Mouse (Mus musculus): ENCODE results near the gene Ngp. TPM values are rescaled to one million over a fixed set of nuclear protein-coding genes. Genes with fewer than 3 reads are reported as not detected.

Gene Ngp
- polyA plus RNA-seq, 1 experiment from 2014 or later = 4.3 TPM

- whole genome bisulfite sequencing = 83% methylated on average over 15 of the region's 15 CpGs
- no peak for ATAC-seq (ENCODE audit: low FRiP score, low read depth)
- H3K27ac ChIP-seq = no peak overlapping the region
- peaks cover 18% of the 10 kb centered on the region for H3K36me3 ChIP-seq
- no peaks in the 10 kb centered on the region for H3K9me3 ChIP-seq
- H3K4me2 ChIP-seq (replicated peaks) = no peak overlapping the region
- no peaks in the 10 kb centered on the region; the same call in 1 of the 2 replicates for H3K4me1 ChIP-seq
- no peak overlapping the region for H3K4me3 ChIP-seq
- no peaks in the 10 kb centered on the region for H3K27me3 ChIP-seq (replicated peaks)
- no peak overlapping the region for H3K9ac ChIP-seq
Observed at GRCm38 (mm10) chr9:110448356-110448755, 28.8 kb downstream of the Ngp start.

GRCm38 (mm10) chr9:110448857-110449617 lies 29.5 kb downstream of the Ngp start:
- Histone ChIP-seq H3K27ac (no peak overlapping the region), H3K4me3 (no peak overlapping the region), H3K4me1 (no peaks in the 10 kb centered on the region; the same call in 1 of the 2 replicates), H3K9me3 (no peaks in the 10 kb centered on the region), H3K4me2 (replicated peaks) (no peak overlapping the region), H3K27me3 (replicated peaks) (no peaks in the 10 kb centered on the region), H3K36me3 (peaks cover 15% of the 10 kb centered on the region), H3K9ac (no peak overlapping the region)
- ATAC-seq (ENCODE audit: low FRiP score, low read depth) = peak; percentile 81; the same call in 1 of the 2 replicates
- WGBS = 38% methylated on average over 11 of the region's 11 CpGs

- no peaks in the 10 kb centered on the region for H3K27me3 ChIP-seq (replicated peaks)
- H3K9me3 ChIP-seq = no peaks in the 10 kb centered on the region
- ATAC-seq (ENCODE audit: low FRiP score, low read depth) = no peak
- H3K9ac ChIP-seq = no peak overlapping the region
- no peak overlapping the region for H3K4me2 ChIP-seq (replicated peaks)
- H3K4me3 ChIP-seq = no peak overlapping the region
- H3K4me1 ChIP-seq = no peaks in the 10 kb centered on the region; the same call in 1 of the 2 replicates
- no peak overlapping the region for H3K27ac ChIP-seq
- 89% methylated on average over 3 of the region's 3 CpGs for WGBS
- peaks cover 18% of the 10 kb centered on the region for H3K36me3 ChIP-seq
Observed at GRCm38 (mm10) chr9:110452523-110452922, 33.0 kb downstream of the Ngp start.

- no peaks in the 10 kb centered on the region for H3K4me1 ChIP-seq
- H3K9me3 ChIP-seq = no peaks in the 10 kb centered on the region
- H3K9ac ChIP-seq = no peak overlapping the region
- no peak for ATAC-seq (ENCODE audit: low FRiP score, low read depth)
- no peak overlapping the region for H3K4me2 ChIP-seq (replicated peaks)
- H3K36me3 ChIP-seq = peaks cover 6% of the 10 kb centered on the region; the same call in 1 of the 2 replicates
- no peaks in the 10 kb centered on the region for H3K27me3 ChIP-seq (replicated peaks)
- WGBS = 95% methylated on average over 3 of the region's 3 CpGs
- H3K27ac ChIP-seq = no peak overlapping the region
- H3K4me3 ChIP-seq = no peak overlapping the region
Observed at GRCm38 (mm10) chr9:110457926-110458325, 38.4 kb downstream of the Ngp start.

GRCm38 (mm10) chr9:110459145-110459727 lies 39.7 kb downstream of the Ngp start:
- no peaks in the 10 kb centered on the region for H3K9me3 ChIP-seq
- WGBS = 78% methylated on average over 2 of the region's 2 CpGs
- H3K27ac ChIP-seq = no peak overlapping the region
- no peak overlapping the region for H3K4me3 ChIP-seq
- peaks cover 6% of the 10 kb centered on the region; the same call in 1 of the 2 replicates for H3K36me3 ChIP-seq
- no peaks in the 10 kb centered on the region for H3K27me3 ChIP-seq (replicated peaks)
- H3K4me1 ChIP-seq = no peaks in the 10 kb centered on the region
- no peak overlapping the region for H3K4me2 ChIP-seq (replicated peaks)
- H3K9ac ChIP-seq = no peak overlapping the region
- ATAC-seq (ENCODE audit: low FRiP score, low read depth) = no peak

GRCm38 (mm10) chr9:110460884-110461815 lies 41.6 kb downstream of the Ngp start:
- no peak overlapping the region for H3K4me2 ChIP-seq (replicated peaks)
- H3K9ac ChIP-seq = no peak overlapping the region
- ATAC-seq (ENCODE audit: low FRiP score, low read depth) = no peak
- no peaks in the 10 kb centered on the region for H3K4me1 ChIP-seq
- H3K27me3 ChIP-seq (replicated peaks) = no peaks in the 10 kb centered on the region
- no peaks in the 10 kb centered on the region for H3K36me3 ChIP-seq
- H3K9me3 ChIP-seq = no peaks in the 10 kb centered on the region
- H3K4me3 ChIP-seq = no peak overlapping the region
- H3K27ac ChIP-seq = no peak overlapping the region
- 92% methylated on average over 18 of the region's 18 CpGs for WGBS

- no peak overlapping the region for H3K4me2 ChIP-seq (replicated peaks)
- H3K4me3 ChIP-seq = no peak overlapping the region
- H3K27me3 ChIP-seq (replicated peaks) = no peaks in the 10 kb centered on the region
Observed at GRCm38 (mm10) chr9:110462321-110462720, 42.8 kb downstream of the Ngp start.

GRCm38 (mm10) chr9:110463983-110464591 lies 44.5 kb downstream of the Ngp start:
- Histone ChIP-seq H3K4me2 (replicated peaks) (no peak overlapping the region), H3K4me1 (no peaks in the 10 kb centered on the region), H3K4me3 (no peak overlapping the region), H3K27me3 (replicated peaks) (no peaks in the 10 kb centered on the region), H3K36me3 (no peaks in the 10 kb centered on the region), H3K9me3 (no peaks in the 10 kb centered on the region), H3K27ac (no peak overlapping the region), H3K9ac (no peak overlapping the region)
- WGBS = 93% methylated on average over 6 of the region's 6 CpGs
- ATAC-seq (ENCODE audit: low FRiP score, low read depth) = no peak

More at GRCm38 (mm10) chr9:110462321-110462720, 42.8 kb downstream of the Ngp start:
- Histone ChIP-seq H3K4me1 (no peaks in the 10 kb centered on the region), H3K9me3 (no peaks in the 10 kb centered on the region), H3K9ac (no peak overlapping the region), H3K27ac (no peak overlapping the region), H3K36me3 (no peaks in the 10 kb centered on the region)
- 86% methylated on average over 7 of the region's 7 CpGs for WGBS
- ATAC-seq (ENCODE audit: low FRiP score, low read depth) = no peak

GRCm38 (mm10) chr9:110465336-110465735 lies 45.8 kb downstream of the Ngp start:
- no peaks in the 10 kb centered on the region for H3K27me3 ChIP-seq (replicated peaks)
- no peaks in the 10 kb centered on the region for H3K36me3 ChIP-seq

GRCm38 (mm10) chr9:110466179-110466578 lies 46.6 kb downstream of the Ngp start:
- Histone ChIP-seq H3K27ac (no peak overlapping the region), H3K4me3 (no peak overlapping the region), H3K9me3 (no peaks in the 10 kb centered on the region), H3K27me3 (replicated peaks) (no peaks in the 10 kb centered on the region), H3K4me1 (no peaks in the 10 kb centered on the region), H3K9ac (no peak overlapping the region), H3K36me3 (no peaks in the 10 kb centered on the region), H3K4me2 (replicated peaks) (no peak overlapping the region)
- WGBS = 86% methylated on average over 3 of the region's 3 CpGs
- ATAC-seq (ENCODE audit: low FRiP score, low read depth) = no peak

More at GRCm38 (mm10) chr9:110465336-110465735, 45.8 kb downstream of the Ngp start:
- Histone ChIP-seq H3K4me1 (no peaks in the 10 kb centered on the region), H3K4me3 (no peak overlapping the region), H3K27ac (no peak overlapping the region), H3K9me3 (no peaks in the 10 kb centered on the region), H3K4me2 (replicated peaks) (no peak overlapping the region), H3K9ac (no peak overlapping the region)
- 94% methylated on average over 6 of the region's 6 CpGs for WGBS
- no peak for ATAC-seq (ENCODE audit: low FRiP score, low read depth)
